Mouse (Mus musculus) midbrain, embryonic 15.5 days (tissue): Measurements from ENCODE around the gene Oprd1. TPM values are rescaled to one million over a fixed set of nuclear protein-coding genes. Genes with fewer than 3 reads are reported as not detected.

Experiments used
- ATAC-seq: fragments of 200-750 bp; cut with Nextera tagmentation; replicated peaks from 2 replicates; pipeline ENCODE4 v1.8.0; 2017; ENCODE audit warnings: moderate TSS enrichment
- H3K27ac ChIP-seq: fragments of 300-500 bp; sonication (generic); 2 replicates; pipeline ENCODE4 v1.5.1; 2015; ENCODE audit warnings: mild to moderate bottlenecking, inconsistent platforms
- H3K27me3 ChIP-seq: fragments of 300-500 bp; sonication (generic); replicated peaks from 2 replicates; pipeline ENCODE4 v1.6.1; 2015; ENCODE audit warnings: inconsistent platforms
- H3K36me3 ChIP-seq: fragments of 300-500 bp; sonication (generic); replicated peaks from 2 replicates; pipeline ENCODE4 v1.6.1; 2015; ENCODE audit warnings: inconsistent platforms
- H3K4me1 ChIP-seq: fragments of 300-500 bp; sonication (generic); 2 replicates; pipeline ENCODE4 v1.6.1; 2015; ENCODE audit warnings: inconsistent platforms
- H3K4me2 ChIP-seq: fragments of 300-500 bp; sonication (generic); 2 replicates; pipeline ENCODE4 v1.6.1; 2015; ENCODE audit warnings: inconsistent platforms, mild to moderate bottlenecking, moderate library complexity
- H3K4me3 ChIP-seq: fragments of 300-500 bp; sonication (generic); 2 replicates; pipeline ENCODE4 v1.5.1; 2015; ENCODE audit warnings: mild to moderate bottlenecking, inconsistent platforms
- H3K9ac ChIP-seq: fragments of 300-500 bp; sonication (generic); 2 replicates; pipeline ENCODE4 v1.6.1; 2015; ENCODE audit warnings: mild to moderate bottlenecking, inconsistent platforms
- H3K9me3 ChIP-seq: fragments of 300-500 bp; sonication (generic); 2 replicates; pipeline ENCODE4 v1.6.1; 2016; ENCODE audit warnings: inconsistent platforms
- WGBS: fragments of 180-500 bp; shearing (Covaris S2); methylation state at CpG from one replicate; pipeline ENCODE4 v1.1.7; 2015; ENCODE audit warnings: mixed read lengths; 5-methylcytosine and 5-hydroxymethylcytosine counted together
- polyA plus RNA-seq: library from polyadenylated mRNA; unstranded; fragments of >200 nt; fragmentation: Nextera tagmentation; extraction: Ambion mirVana; gene quantifications from 2 replicates; pipeline ENCODE4 v1.2.1, GENCODE M21; 2015

Gene Oprd1
- 0.37 and 0.48 TPM in 2 replicates for polyA plus RNA-seq

DNA sequence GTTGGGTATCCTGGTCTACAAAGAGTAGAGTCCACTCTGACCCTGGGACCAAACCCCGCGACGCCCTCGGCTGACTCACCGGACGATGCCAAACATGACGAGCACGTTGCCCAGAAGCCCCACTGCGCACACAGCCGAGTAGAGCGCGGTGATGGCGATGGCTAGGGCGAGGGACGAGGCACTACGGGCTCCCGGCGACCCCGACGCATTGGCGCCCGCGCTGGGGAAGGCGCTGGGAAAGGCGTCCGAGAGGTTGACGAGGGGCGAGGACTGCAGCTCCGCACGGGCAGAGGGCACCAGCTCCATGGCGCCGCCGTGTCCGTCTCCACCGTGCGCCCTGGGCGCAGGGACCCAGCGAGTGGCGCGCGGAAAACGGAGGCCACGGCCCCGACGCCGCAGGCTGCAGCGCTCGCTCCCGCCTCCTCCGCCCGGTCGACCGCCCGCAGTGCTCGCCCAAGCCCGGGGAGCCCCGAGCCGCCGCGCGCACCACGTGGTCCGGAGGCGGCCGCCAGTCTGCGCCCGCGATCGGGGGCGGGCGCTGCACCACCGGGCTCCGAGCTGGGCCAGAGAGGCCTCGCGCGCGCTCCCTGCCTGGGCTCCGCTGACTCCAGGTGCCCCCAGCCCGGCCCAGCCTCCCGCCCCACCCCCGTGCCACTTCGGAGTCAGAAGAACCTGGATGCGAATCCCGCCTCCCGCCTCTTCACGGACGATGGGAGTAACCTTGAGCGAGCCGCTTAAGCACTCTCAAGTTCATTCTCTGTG, at the start of gene Oprd1:
Oprd1 (minus strand) TSS at position 407 of the 762 bp plus-strand sequence.
- WGBS = under 1% methylated on average over 82 of the region's 89 CpGs
- no peak for ATAC-seq

DNA sequence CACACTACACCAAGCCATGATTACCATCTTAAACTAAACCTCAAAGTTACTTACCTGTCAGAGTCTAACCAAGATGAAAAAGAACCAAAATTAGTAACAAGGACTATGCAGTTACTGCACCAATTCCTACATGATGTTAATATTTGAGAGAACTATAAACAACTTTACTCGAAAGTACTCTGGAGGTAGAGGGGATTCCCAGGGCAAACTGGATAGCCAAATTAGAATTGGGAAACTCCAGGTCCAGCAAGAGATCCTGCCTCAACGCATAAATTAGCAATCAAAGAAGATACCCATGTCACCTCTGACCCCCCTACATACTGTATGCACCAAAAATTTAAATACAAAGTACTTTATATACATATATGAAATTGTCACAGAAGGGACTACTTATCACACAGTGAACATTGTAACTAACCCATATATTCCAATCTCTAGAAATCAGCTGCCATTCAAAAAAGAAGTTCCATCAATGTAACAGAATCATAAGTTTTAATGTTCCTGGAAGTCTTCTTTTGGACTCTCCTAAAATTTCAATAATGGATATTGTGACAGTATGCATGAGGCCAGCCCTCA, 43.6 kb upstream of the Oprd1 start:
- ATAC-seq = no peak
- no peak overlapping the region for H3K4me2 ChIP-seq
- no peaks in the 10 kb centered on the region for H3K27me3 ChIP-seq
- peaks cover 5% of the 10 kb centered on the region for H3K36me3 ChIP-seq
- 99% methylated on average over 2 of the region's 2 CpGs for WGBS
- no peak overlapping the region for H3K9ac ChIP-seq
- H3K4me3 ChIP-seq = no peak overlapping the region
- no peak overlapping the region for H3K27ac ChIP-seq
- H3K9me3 ChIP-seq = no peaks in the 10 kb centered on the region
- H3K4me1 ChIP-seq = no peaks in the 10 kb centered on the region

More for the DNA sequence above, at the start of gene Oprd1:
- Histone ChIP-seq H3K4me1 (peaks cover 6% of the 10 kb centered on the region; the same call in 1 of the 2 replicates), H3K27ac (no peak within 1 kb of the TSS), H3K9ac (peak within 1 kb of the TSS; percentile 32; the same call in 1 of the 2 replicates), H3K36me3 (no peaks in the 10 kb centered on the region), H3K9me3 (no peaks in the 10 kb centered on the region), H3K4me2 (peak within 1 kb of the TSS; percentile 66), H3K27me3 (peaks cover 55% of the 10 kb centered on the region), H3K4me3 (peak within 1 kb of the TSS; percentile 39)

DNA sequence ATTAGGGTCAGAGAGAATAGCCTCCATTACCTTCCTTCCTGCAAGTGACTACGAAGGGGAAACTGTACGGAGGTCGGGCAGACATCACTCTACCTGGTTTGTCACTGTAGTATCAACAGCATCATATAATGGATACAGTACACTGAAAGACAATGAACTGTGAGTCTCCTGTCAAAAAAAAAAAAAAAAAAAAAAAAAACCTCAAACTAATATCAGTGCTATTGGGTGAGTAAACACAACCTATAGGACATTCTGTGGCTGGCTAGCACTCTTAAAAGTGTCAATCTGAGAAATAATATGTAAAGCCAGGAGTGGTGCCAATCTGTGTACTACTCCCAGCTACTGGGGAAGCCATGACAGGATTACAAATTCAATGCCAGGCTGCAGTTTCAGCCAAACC, 38.9 kb upstream of the Oprd1 start:
- peaks cover 8% of the 10 kb centered on the region for H3K36me3 ChIP-seq
- H3K27ac ChIP-seq = no peak overlapping the region
- WGBS = 93% methylated on average over 3 of the region's 3 CpGs
- no peaks in the 10 kb centered on the region for H3K27me3 ChIP-seq
- no peak for ATAC-seq
- no peaks in the 10 kb centered on the region for H3K4me1 ChIP-seq
- H3K4me3 ChIP-seq = no peak overlapping the region
- no peak overlapping the region for H3K4me2 ChIP-seq
- H3K9ac ChIP-seq = no peak overlapping the region
- H3K9me3 ChIP-seq = no peaks in the 10 kb centered on the region

DNA sequence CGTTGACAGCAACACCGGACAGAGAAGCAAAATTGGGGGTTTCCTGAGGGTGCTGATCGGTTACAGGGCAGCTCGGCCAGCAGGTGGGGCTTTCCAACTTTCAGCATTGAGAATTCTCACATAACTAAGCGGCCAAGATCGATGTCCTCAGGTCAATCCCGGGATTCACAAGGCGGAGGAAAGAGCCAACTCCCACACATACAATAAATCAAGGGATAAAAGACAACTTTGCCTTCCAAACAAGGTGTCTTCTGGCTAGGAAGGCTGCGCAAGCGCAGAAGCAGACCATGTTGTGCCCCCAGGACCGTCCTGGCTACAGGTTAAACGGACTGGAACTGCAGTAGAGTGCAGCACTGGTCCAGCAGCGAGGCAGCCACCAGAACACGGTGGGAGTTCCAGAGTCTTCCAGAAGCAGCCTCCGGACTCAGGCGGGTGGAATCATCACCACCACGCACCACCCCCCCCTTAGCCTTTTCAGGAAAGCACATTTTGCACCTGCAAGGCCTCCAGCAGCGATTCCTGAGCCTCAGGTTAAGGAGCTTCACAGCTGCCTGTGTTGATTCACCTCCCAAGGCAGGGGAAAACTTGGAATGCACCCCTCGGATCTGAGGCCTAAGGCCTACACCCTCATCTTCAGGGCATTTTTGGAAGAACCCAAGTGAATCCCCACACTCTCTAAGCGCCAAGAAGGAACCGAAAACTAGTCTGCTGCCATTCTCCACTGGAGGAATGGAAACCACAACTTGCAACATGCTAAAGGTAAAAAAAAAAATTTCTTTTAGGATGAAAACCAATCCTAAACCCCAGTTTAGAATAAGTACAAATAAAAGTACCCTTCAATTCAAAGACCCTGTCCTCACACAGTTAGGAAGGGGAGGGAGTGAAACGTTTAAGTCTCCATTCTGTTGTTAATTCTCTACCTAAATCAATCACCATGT, 37.7 kb upstream of the Oprd1 start:
- no peak for ATAC-seq
- 69% methylated on average over 22 of the region's 22 CpGs for WGBS
- no peaks in the 10 kb centered on the region for H3K9me3 ChIP-seq
- no peak overlapping the region for H3K4me3 ChIP-seq
- H3K27ac ChIP-seq = no peak overlapping the region
- no peak overlapping the region for H3K9ac ChIP-seq
- H3K27me3 ChIP-seq = no peaks in the 10 kb centered on the region
- no peaks in the 10 kb centered on the region for H3K4me1 ChIP-seq
- no peak overlapping the region for H3K4me2 ChIP-seq
- H3K36me3 ChIP-seq = peaks cover 8% of the 10 kb centered on the region

DNA sequence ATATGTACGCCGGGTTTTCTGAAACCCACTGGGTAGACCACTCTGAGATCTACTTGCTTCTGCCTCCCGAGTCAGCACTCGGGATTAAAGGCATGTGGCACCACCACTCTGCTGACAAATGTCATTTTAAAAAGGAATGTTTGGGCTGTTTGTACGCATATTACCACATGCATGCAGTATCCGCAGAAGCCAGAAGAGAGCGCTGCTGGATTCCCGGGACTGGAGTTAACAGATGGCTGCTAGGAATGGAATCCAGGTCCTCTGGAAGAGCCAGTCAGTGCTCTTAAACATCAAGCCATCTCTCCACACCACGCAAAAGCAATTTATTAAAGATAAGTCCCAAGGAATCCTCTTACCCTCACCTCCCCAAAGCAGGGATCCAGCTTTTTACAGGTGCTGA, 36.4 kb upstream of the Oprd1 start:
- no peaks in the 10 kb centered on the region for H3K27me3 ChIP-seq
- WGBS = 77% methylated on average over 9 of the region's 9 CpGs

DNA sequence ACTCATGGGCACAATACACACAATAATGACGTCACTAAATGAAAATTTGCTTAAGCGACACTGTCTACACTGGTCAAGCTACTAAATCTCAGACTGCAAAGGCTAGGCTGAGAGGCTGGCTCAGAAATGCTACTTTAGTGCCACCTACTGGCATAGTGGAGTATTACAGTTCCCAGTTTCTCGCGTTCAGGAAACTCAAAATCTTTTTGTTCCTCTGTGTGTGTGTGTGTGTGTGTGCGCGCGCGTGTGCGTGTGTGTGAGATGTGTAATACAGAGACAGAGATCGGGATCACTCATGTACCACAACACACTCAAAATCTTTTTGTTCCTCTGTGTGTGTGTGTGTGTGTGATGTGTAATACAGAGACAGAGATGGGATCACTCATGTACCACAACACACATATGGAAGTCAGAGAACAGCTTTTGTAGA, 34.4 kb upstream of the Oprd1 start:
- Histone ChIP-seq H3K4me2 (no peak overlapping the region), H3K27ac (no peak overlapping the region), H3K9me3 (no peaks in the 10 kb centered on the region), H3K27me3 (no peaks in the 10 kb centered on the region), H3K4me1 (no peaks in the 10 kb centered on the region), H3K36me3 (0 out of 2 replicates have a peak, but pooled peaks cover 3% of the 10 kb centered on the region), H3K9ac (no peak overlapping the region), H3K4me3 (no peak overlapping the region)
- peak; percentile 82 for ATAC-seq
- WGBS = 9% methylated on average over 10 of the region's 10 CpGs

More for the DNA sequence above, 36.4 kb upstream of the Oprd1 start:
- H3K4me3 ChIP-seq = no peak overlapping the region
- H3K27ac ChIP-seq = no peak overlapping the region
- ATAC-seq = no peak
- H3K4me2 ChIP-seq = no peak overlapping the region
- no peaks in the 10 kb centered on the region for H3K9me3 ChIP-seq
- peaks cover 8% of the 10 kb centered on the region for H3K36me3 ChIP-seq
- H3K9ac ChIP-seq = no peak overlapping the region
- H3K4me1 ChIP-seq = no peaks in the 10 kb centered on the region

DNA sequence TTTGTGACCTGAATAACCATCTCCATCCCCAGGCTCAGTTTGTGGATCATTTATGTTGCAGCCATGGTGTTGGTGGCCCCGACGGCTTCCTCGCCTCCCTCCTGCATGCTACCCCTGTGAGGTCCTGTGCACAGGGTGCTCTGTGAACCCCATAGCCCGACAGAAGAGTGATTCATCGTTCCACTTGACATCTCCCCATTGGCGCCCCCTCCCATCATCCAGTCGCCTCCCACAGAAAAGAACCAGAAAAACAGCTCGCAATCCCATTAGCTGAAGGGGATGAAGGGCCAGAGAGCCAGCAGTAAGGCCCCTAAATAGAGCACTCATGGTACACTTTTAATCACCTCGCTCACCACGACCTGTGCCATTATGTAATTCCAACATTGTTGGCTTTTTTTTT, 32.2 kb upstream of the Oprd1 start:
- no peak overlapping the region for H3K4me2 ChIP-seq
- H3K4me1 ChIP-seq = peaks cover 5% of the 10 kb centered on the region; the same call in 1 of the 2 replicates
- ATAC-seq = no peak
- 55% methylated on average over 10 of the region's 10 CpGs for WGBS
- H3K36me3 ChIP-seq = 0 out of 2 replicates have a peak, but pooled peaks cover 3% of the 10 kb centered on the region
- no peaks in the 10 kb centered on the region for H3K9me3 ChIP-seq
- no peak overlapping the region for H3K4me3 ChIP-seq
- H3K27ac ChIP-seq = no peak overlapping the region
- no peak overlapping the region for H3K9ac ChIP-seq
- no peaks in the 10 kb centered on the region for H3K27me3 ChIP-seq

DNA sequence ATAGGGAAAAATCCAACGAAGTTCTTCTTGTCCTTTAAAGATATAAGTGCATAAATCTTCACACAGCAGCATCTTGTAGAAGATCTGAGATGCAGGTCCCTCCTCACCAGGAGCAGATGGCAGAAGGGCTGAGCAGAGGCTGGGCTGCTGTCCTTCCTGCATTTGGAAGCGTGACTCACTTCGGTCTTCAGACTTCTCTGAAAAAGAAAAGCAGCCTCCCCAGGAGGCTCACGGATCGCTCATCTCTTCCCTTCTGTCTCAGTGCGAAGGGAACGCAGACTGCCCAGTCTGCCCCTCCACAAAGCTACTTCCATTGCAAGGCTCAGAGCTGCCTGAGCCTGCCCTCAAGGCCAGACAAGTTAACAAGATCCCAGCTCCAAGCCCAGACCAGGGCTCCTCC, 26.6 kb upstream of the Oprd1 start:
- no peak overlapping the region for H3K9ac ChIP-seq
- H3K9me3 ChIP-seq = no peaks in the 10 kb centered on the region
- H3K4me1 ChIP-seq = peaks cover 13% of the 10 kb centered on the region; the same call in 1 of the 2 replicates
- ATAC-seq = no peak
- no peak overlapping the region for H3K27ac ChIP-seq
- H3K4me2 ChIP-seq = no peak overlapping the region
- H3K36me3 ChIP-seq = no peaks in the 10 kb centered on the region
- no peak overlapping the region for H3K4me3 ChIP-seq
- WGBS = 18% methylated on average over 7 of the region's 7 CpGs
- H3K27me3 ChIP-seq = no peaks in the 10 kb centered on the region

DNA sequence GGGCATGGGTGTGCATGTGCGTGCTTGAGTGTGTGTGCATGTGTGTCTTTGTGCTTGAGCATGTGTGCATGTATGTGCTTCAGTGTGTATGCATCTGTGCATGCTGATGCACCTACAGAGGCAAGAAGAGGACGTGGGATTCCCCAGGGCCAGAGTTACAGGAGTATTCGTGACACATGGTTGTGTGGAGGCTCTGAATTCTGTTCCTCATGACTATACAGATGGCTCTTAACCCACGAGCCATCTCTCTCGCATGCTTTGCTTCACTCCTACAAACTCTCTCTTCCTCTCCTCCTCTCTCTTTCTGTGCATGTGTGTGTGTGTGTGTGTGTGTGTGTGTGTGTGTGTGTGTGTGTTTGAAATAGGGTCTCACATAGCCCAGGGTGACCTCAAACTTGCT, 25.5 kb upstream of the Oprd1 start:
- H3K36me3 ChIP-seq = no peaks in the 10 kb centered on the region
- no peak overlapping the region for H3K4me3 ChIP-seq
- H3K9me3 ChIP-seq = no peaks in the 10 kb centered on the region
- no peak overlapping the region for H3K9ac ChIP-seq
- no peak overlapping the region for H3K4me2 ChIP-seq
- H3K27me3 ChIP-seq = no peaks in the 10 kb centered on the region
- WGBS = 86% methylated on average over 5 of the region's 5 CpGs
- peaks cover 13% of the 10 kb centered on the region; the same call in 1 of the 2 replicates for H3K4me1 ChIP-seq
- no peak for ATAC-seq
- H3K27ac ChIP-seq = no peak overlapping the region

DNA sequence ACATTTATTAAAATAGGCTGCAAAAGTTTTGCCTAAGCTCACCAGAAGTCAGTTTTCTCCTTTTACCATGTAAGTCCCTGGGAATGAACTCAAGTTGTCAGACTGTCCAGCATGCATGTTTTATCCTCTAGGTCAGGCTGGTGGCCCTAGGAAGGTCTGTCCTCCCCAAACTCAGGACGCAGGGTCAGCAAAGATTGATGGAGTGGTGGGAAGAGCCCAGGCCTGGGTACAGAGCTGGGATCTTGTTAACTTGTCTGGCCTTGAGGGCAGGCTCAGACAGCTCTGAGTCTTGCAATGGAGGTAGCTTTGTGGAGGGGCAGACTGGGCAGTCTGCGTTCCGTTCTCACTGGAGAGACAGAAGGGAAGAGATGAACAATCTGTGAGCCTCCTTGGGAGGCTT, 25.0 kb upstream of the Oprd1 start:
- Histone ChIP-seq H3K4me1 (peaks cover 13% of the 10 kb centered on the region; the same call in 1 of the 2 replicates), H3K9ac (no peak overlapping the region), H3K4me2 (no peak overlapping the region), H3K9me3 (no peaks in the 10 kb centered on the region), H3K36me3 (no peaks in the 10 kb centered on the region), H3K4me3 (no peak overlapping the region), H3K27me3 (no peaks in the 10 kb centered on the region), H3K27ac (no peak overlapping the region)
- WGBS = 95% methylated on average over 3 of the region's 3 CpGs
- no peak for ATAC-seq

DNA sequence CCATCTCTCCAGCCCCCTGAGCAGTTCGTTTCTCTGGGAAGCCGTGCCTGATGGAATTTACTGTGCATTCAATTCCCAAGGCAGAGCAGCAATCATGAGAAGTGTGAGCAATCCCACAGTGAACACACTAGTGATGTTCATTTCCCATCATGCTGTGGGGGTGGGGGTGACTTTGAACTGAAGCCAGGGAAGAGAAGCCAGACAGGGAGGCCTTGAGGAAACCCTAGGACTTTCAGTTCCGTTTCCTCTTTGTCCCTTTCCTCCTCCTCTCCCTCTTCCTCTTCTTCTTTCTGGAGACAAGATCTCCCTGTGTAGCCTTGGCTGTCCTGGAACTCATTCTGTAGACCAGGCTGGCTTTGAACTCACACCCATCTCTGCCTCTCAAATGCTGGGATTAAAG, 23.1 kb upstream of the Oprd1 start:
- no peaks in the 10 kb centered on the region for H3K9me3 ChIP-seq
- no peak overlapping the region for H3K27ac ChIP-seq
- WGBS = 87% methylated on average over 3 of the region's 3 CpGs
- ATAC-seq = no peak
- H3K4me1 ChIP-seq = peaks cover 8% of the 10 kb centered on the region; the same call in 1 of the 2 replicates
- no peak overlapping the region for H3K9ac ChIP-seq
- H3K27me3 ChIP-seq = no peaks in the 10 kb centered on the region
- H3K4me3 ChIP-seq = no peak overlapping the region
- H3K4me2 ChIP-seq = no peak overlapping the region
- H3K36me3 ChIP-seq = no peaks in the 10 kb centered on the region
